Mouse (Mus musculus): ENCODE measurements around the gene Ldhc. TPM values are rescaled to one million over a fixed set of nuclear protein-coding genes. Genes with fewer than 3 reads are reported as not detected.
A peak's percentile ranks its signal among the peaks of the same experiment; 100 is the strongest.

The Ldhc gene
- polyA plus RNA-seq, 1 experiment from 2014 or later, result 0.11 TPM

DNA sequence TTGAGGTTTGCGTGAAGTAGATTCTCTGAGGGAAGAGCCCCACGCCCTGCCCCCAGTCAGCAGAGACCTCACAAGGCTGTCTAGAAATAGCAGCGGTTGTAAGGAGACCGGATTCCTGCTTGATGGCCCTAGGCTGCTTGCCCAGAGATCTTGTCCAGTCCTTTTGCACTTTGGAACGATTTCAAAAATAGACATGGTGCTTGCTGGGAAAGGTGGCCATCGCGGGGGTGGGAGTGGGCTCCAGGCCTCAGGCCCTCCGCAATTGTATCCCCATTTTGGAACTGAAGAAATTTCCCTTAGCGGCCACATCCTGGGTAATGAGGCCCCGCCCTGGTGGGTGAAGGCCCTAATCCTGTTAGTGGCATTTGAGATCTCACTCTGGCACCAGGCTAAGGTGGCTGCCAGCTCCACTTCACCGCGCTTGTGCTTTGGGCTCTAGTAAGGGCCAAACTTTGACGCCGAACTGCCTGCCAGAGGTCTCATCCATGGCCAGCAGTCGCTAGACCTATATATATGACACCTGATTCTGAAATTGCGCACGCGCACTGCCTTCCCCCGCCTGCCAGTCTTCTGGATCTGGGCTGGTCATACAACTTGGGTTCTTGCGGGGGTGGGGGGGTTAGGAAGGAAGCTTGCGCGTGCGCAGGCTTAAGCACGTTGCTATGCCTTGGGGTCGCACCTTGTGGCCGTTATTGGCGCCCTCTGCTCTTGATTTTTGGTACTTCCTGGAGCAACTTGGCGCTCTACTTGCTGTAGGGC is 14.3 kb upstream of the Ldhc start:
- Histone ChIP-seq H3K27ac (ENCODE audit: low read length) (peak overlapping the region; percentile 96), H3K4me2 (replicated peaks; ENCODE audit: low read depth, low read length) (peak overlapping the region; percentile 98), H3K36me3 (ENCODE audit: insufficient read depth, low read length) (peaks cover 16% of the 10 kb centered on the region), H3K4me3 (ENCODE audit: low read depth, low read length) (peak overlapping the region; percentile 85), H3K9ac (replicated peaks; ENCODE audit: low read depth) (peak overlapping the region; percentile 87), H3K27me3 (replicated peaks; ENCODE audit: insufficient read depth, low read length) (no peaks in the 10 kb centered on the region), H3K4me1 (ENCODE audit: insufficient read depth, low read depth, low read length) (peaks cover 13% of the 10 kb centered on the region; the same call in 1 of the 2 replicates), H3K9me3 (ENCODE audit: low read length) (no peaks in the 10 kb centered on the region)
- peak; percentile 82 for DNase-seq (ENCODE audit: low spot score)
- ATAC-seq, result peak; percentile 26
- TF ChIP-seq CTCF (IDR thresholded peaks at IDR 0.05) (peak; percentile 58), EP300 (IDR thresholded peaks at IDR 0.05) (no peak)
- WGBS, result 1% methylated on average over 28 of the region's 28 CpGs

DNA sequence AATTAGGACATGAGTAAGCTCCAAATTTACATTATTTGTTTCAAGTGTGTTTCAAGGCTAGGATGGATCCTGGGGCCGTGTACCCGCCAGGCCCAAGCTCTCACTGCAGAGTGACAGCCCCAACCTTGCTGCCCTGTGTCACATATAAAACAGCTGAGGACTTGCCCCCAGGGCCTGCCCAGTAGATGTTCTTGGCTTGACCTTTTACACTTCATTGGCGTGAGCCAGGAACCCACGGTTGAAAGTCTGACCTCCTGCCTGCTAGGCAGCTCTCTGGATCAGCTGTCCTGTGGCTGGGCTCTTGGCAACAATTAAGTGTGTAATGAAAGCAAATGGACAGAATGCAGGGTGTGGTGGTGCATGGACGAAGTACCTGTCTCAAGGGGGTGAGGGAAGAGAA is 11.7 kb upstream of the Ldhc start:
- TF ChIP-seq EP300 (IDR thresholded peaks at IDR 0.05) (no peak), CTCF (IDR thresholded peaks at IDR 0.05) (no peak)
- 81% methylated on average over 5 of the region's 5 CpGs for WGBS

DNA sequence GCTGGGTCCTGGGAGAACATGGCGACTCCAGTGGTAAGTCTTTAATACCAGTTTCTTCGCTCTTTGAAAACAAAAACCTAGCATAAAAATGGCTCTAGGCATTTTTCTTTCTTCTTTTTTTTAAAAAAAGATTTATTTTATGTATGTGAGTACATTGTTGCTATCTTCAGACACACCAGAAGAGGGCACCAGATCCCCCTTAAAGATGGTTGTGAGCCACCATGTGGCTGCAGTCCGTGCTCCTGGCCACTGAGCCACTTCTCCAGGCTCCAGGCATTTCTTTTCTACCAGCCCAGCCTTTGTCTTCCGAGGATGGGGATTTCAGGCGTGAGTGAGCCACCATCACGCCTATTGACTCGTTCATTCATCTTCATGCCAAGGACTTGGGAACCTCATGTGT is 10.0 kb upstream of the Ldhc start:
- Histone ChIP-seq H3K9me3 (ENCODE audit: low read length) (no peaks in the 10 kb centered on the region), H3K36me3 (ENCODE audit: insufficient read depth, low read length) (peaks cover 24% of the 10 kb centered on the region), H3K4me1 (ENCODE audit: insufficient read depth, low read depth, low read length) (peaks cover 4% of the 10 kb centered on the region; the same call in 1 of the 2 replicates), H3K4me2 (replicated peaks; ENCODE audit: low read depth, low read length) (no peak overlapping the region), H3K27me3 (replicated peaks; ENCODE audit: insufficient read depth, low read length) (no peaks in the 10 kb centered on the region), H3K27ac (ENCODE audit: low read length) (no peak overlapping the region), H3K9ac (replicated peaks; ENCODE audit: low read depth) (no peak overlapping the region), H3K4me3 (ENCODE audit: low read depth, low read length) (no peak overlapping the region)
- TF ChIP-seq EP300 (IDR thresholded peaks at IDR 0.05), result no peak
- peak; percentile 18; the same call in 1 of the 2 replicates for TF ChIP-seq CTCF (IDR thresholded peaks at IDR 0.05)
- WGBS, result 73% methylated on average over 7 of the region's 7 CpGs
- ATAC-seq (no peak), DNase-seq (ENCODE audit: low spot score) (no peak)

More for the DNA sequence above, 11.7 kb upstream of the Ldhc start:
- Histone ChIP-seq H3K4me1 (ENCODE audit: insufficient read depth, low read depth, low read length) (peaks cover 9% of the 10 kb centered on the region; the same call in 1 of the 2 replicates), H3K27me3 (replicated peaks; ENCODE audit: insufficient read depth, low read length) (no peaks in the 10 kb centered on the region), H3K27ac (ENCODE audit: low read length) (no peak overlapping the region), H3K4me3 (ENCODE audit: low read depth, low read length) (no peak overlapping the region), H3K4me2 (replicated peaks; ENCODE audit: low read depth, low read length) (no peak overlapping the region), H3K36me3 (ENCODE audit: insufficient read depth, low read length) (peaks cover 21% of the 10 kb centered on the region), H3K9ac (replicated peaks; ENCODE audit: low read depth) (no peak overlapping the region), H3K9me3 (ENCODE audit: low read length) (no peaks in the 10 kb centered on the region)
- no peak for ATAC-seq
- no peak for DNase-seq (ENCODE audit: low spot score)

DNA sequence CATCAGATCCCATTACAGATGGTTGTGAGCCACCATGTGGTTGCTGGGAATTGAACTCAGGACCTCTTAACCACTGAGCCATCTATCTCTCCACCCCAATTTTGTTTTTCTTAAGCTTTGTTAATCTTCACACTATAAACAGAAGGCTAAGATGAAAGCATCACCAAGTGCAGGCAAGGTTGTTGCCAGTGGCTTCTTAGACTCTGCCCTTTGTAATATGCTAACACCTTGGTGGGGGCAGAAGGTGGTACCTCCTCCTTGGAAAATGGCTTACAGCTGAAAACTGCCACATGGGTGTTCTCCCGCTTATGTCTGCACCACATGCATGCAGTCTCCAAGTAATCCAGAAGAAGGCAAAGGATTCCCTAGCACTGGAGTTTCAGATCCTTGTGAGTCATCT is 8.3 kb upstream of the Ldhc start:
- no peaks in the 10 kb centered on the region for H3K27me3 ChIP-seq (replicated peaks; ENCODE audit: insufficient read depth, low read length)
- H3K4me3 ChIP-seq (ENCODE audit: low read depth, low read length), result no peak overlapping the region
- no peaks in the 10 kb centered on the region for H3K4me1 ChIP-seq (ENCODE audit: insufficient read depth, low read depth, low read length)
- peaks cover 24% of the 10 kb centered on the region for H3K36me3 ChIP-seq (ENCODE audit: insufficient read depth, low read length)
- TF ChIP-seq EP300 (IDR thresholded peaks at IDR 0.05) (no peak), CTCF (IDR thresholded peaks at IDR 0.05) (no peak)
- H3K9me3 ChIP-seq (ENCODE audit: low read length), result no peaks in the 10 kb centered on the region
- DNase-seq (ENCODE audit: low spot score), result no peak
- WGBS, result 84% methylated on average over 1 of the region's 1 CpGs
- H3K27ac ChIP-seq (ENCODE audit: low read length), result no peak overlapping the region
- no peak overlapping the region for H3K4me2 ChIP-seq (replicated peaks; ENCODE audit: low read depth, low read length)
- H3K9ac ChIP-seq (replicated peaks; ENCODE audit: low read depth), result no peak overlapping the region
- ATAC-seq, result no peak

DNA sequence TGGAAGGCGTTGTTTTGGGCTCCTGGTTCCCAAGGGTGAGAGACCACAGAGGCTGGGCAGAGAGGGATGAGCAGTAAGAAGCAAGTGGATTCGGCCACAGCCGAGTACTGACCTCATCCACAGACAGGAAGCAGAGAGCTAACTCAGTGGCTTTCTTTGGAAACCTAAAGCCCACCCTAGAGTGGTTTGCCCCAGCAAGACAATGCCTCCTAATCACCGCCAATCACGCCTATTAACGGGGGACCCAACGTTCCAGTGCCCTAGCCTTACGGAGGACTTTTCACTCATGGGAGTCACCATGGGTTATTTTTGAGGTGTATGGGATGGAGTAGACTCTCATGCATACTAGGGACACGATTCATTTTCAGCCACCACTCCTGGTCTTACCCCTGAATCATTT is 7.6 kb upstream of the Ldhc start:
- WGBS, result 92% methylated on average over 9 of the region's 9 CpGs
- Histone ChIP-seq H3K4me1 (ENCODE audit: insufficient read depth, low read depth, low read length) (no peaks in the 10 kb centered on the region), H3K27ac (ENCODE audit: low read length) (no peak overlapping the region), H3K4me2 (replicated peaks; ENCODE audit: low read depth, low read length) (no peak overlapping the region), H3K4me3 (ENCODE audit: low read depth, low read length) (no peak overlapping the region), H3K36me3 (ENCODE audit: insufficient read depth, low read length) (peaks cover 24% of the 10 kb centered on the region), H3K27me3 (replicated peaks; ENCODE audit: insufficient read depth, low read length) (no peaks in the 10 kb centered on the region), H3K9me3 (ENCODE audit: low read length) (no peaks in the 10 kb centered on the region), H3K9ac (replicated peaks; ENCODE audit: low read depth) (no peak overlapping the region)
- DNase-seq (ENCODE audit: low spot score) (no peak), ATAC-seq (no peak)
- TF ChIP-seq CTCF (IDR thresholded peaks at IDR 0.05) (no peak), EP300 (IDR thresholded peaks at IDR 0.05) (no peak)

DNA sequence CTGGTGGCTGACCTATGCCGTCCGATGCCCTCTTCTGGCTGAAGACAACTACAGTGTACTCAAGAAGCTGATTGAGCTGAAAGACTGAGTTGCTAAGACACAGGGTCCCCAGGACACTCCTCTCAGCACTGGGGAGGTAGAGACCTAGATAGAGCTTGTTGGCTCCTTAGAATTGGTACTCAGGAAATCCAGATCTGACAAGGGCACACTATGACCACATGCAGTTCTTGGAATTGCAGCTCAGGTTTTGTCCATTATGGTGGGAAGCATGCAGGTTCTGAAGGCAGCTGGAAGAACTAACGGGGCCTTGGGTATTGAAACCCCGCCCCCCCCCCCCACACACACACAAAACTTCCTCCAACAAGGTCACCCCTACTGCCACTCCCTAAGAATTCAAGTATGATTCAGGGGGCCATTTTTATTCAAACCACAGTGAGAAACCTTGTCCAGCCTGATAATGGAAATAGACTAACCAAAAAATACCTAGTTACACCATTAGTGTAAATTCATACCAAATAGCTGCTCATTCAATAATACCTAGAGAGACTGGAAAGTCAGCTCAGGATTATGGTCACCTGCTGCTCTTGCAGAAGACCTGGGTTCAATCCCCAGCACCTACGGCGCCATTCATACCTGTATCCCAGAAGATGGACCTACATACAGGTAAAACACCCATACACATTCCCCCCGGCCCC is 5.0 kb upstream of the Ldhc start:
- TF ChIP-seq EP300 (IDR thresholded peaks at IDR 0.05) (no peak), CTCF (IDR thresholded peaks at IDR 0.05) (0 out of 2 replicates have a peak, but pooled peaks have one; percentile 3)
- DNase-seq (ENCODE audit: low spot score) (no peak), ATAC-seq (no peak)
- Histone ChIP-seq H3K36me3 (ENCODE audit: insufficient read depth, low read length) (peaks cover 11% of the 10 kb centered on the region; the same call in 1 of the 2 replicates), H3K4me1 (ENCODE audit: insufficient read depth, low read depth, low read length) (no peaks in the 10 kb centered on the region), H3K27ac (ENCODE audit: low read length) (no peak overlapping the region), H3K9me3 (ENCODE audit: low read length) (no peaks in the 10 kb centered on the region), H3K9ac (replicated peaks; ENCODE audit: low read depth) (no peak overlapping the region), H3K4me2 (replicated peaks; ENCODE audit: low read depth, low read length) (no peak overlapping the region), H3K27me3 (replicated peaks; ENCODE audit: insufficient read depth, low read length) (no peaks in the 10 kb centered on the region), H3K4me3 (ENCODE audit: low read depth, low read length) (no peak overlapping the region)
- whole genome bisulfite sequencing, result 70% methylated on average over 7 of the region's 7 CpGs
